Mouse (Mus musculus): ENCODE data around the gene Pon1.

- no peak for TF ChIP-seq CTCF (IDR thresholded peaks at IDR 0.05; ENCODE audit: borderline replicate concordance, extremely low read depth, insufficient read depth, insufficient read length)
- TF ChIP-seq POLR2A (IDR thresholded peaks at IDR 0.05; ENCODE audit: borderline replicate concordance, extremely low read depth, insufficient read depth, insufficient read length, poor library complexity, severe bottlenecking): no peak
Measured at GRCm38 (mm10) chr6:5198590-5198989, 4.8 kb upstream of the Pon1 start.
